Mouse (Mus musculus): ENCODE measurements around the gene Timm17b. TPM values are rescaled to one million over a fixed set of nuclear protein-coding genes. Genes with fewer than 3 reads are reported as not detected.

Timm17b gene
- total and polyA plus RNA-seq, 3 experiments: 33.1 to 76.7 (median 38.8) TPM

DNA sequence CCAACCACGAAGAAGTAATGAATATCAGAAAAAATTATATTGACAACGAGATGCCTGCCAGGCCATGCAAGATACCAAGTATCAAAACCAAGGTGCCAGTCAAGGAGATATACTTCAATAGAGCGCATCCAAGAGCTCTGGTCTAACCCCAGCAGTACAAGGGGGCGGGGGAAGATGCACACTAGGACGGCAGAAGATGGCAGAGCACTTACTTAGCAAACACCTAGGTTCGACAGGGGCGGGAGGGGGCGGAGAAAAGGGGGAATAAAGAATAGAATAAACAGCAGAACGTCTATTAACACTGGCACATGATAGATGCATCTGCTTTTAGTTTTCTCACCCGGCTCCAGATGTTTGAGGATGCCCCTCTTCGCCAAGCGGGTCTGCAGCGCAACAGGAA lies 946 bp upstream of the Timm17b start:
- in situ Hi-C loops (cut with MboI; ENCODE audit: low pct_ligation_motif_present, low pct_unique_long_range_greater_than_20kb, low sequenced_read_pairs): no loop called here
- H3K4me1 ChIP-seq (ENCODE audit: control insufficient read depth in 1 of 2, insufficient read depth in 2 of 2): peaks cover 2 to 11% of the 10 kb centered on the region in 2 experiments; a peak in 3 of 4 replicates
- DNase-seq (ENCODE audit: extremely low read depth): no peak
- peaks cover 8% of the 10 kb centered on the region for H3K79me2 ChIP-seq (replicated peaks; ENCODE audit: control insufficient read depth, extremely low read depth, insufficient read depth, poor library complexity, severe bottlenecking)
- dilution Hi-C loops (cut with MboI; ENCODE audit: extremely low pct_ligation_motif_present, extremely low pct_unique_long_range_greater_than_20kb, low sequenced_read_pairs): no loop called here
- H3K27ac ChIP-seq (ENCODE audit: insufficient read depth, low read depth): peak overlapping the region; percentile 76
- H3K4me2 ChIP-seq (ENCODE audit: insufficient read depth, low read depth, poor library complexity, severe bottlenecking): peak overlapping the region; percentile 60
- peak overlapping the region; percentile 61 to 96 (median 68) for H3K4me3 ChIP-seq (replicated peaks in 1 of 3; ENCODE audit: low read depth in 2 of 3, low read length in 2 of 3, poor library complexity in 1 of 3)
- H3K9me3 ChIP-seq (replicated peaks; ENCODE audit: low read length): no peaks in the 10 kb centered on the region
- H3K36me3 ChIP-seq (replicated peaks in 1 of 2; ENCODE audit: control insufficient read depth in 1 of 2, insufficient read depth in 1 of 2, low read length in 1 of 2): peaks cover 26 to 43% of the 10 kb centered on the region in 2 experiments
- H3K9ac ChIP-seq (ENCODE audit: insufficient read depth, low read depth): peak overlapping the region; percentile 70
- H3K27me3 ChIP-seq (replicated peaks): no peaks in the 10 kb centered on the region
- no peak for TF ChIP-seq BHLHE40 (IDR thresholded peaks at IDR 0.05; ENCODE audit: low read depth, low read length)
- no peak for TF ChIP-seq MXI1 (IDR thresholded peaks at IDR 0.05; ENCODE audit: low read depth, low read length)
- no peak for TF ChIP-seq TBP (conservative IDR thresholded peaks at IDR 0.05; ENCODE audit: low read depth, low read length)
- no peak for TF ChIP-seq NRF1 (IDR thresholded peaks at IDR 0.05; ENCODE audit: low read depth, low read length)
- TF ChIP-seq MAFK (IDR thresholded peaks at IDR 0.05; ENCODE audit: insufficient replicate concordance, low read length): no peak
- no peak for TF ChIP-seq ETS1 (conservative IDR thresholded peaks at IDR 0.05; ENCODE audit: low read depth, low read length)
- TF ChIP-seq ZNF384 (IDR thresholded peaks at IDR 0.05; ENCODE audit: low read depth, low read length): no peak
- no peak for TF ChIP-seq MEF2A (IDR thresholded peaks at IDR 0.05; ENCODE audit: borderline replicate concordance, low read depth, low read length)
- no peak for TF ChIP-seq MYC (IDR thresholded peaks at IDR 0.05; ENCODE audit: low read depth, low read length)
- TF ChIP-seq ZKSCAN1 (IDR thresholded peaks at IDR 0.05; ENCODE audit: borderline replicate concordance, low read depth, low read length): no peak
- TF ChIP-seq ZC3H11A (IDR thresholded peaks at IDR 0.05; ENCODE audit: low read depth, low read length): no peak
- no peak for TF ChIP-seq E2F4 (IDR thresholded peaks at IDR 0.05; ENCODE audit: insufficient replicate concordance, low read depth, low read length)
- TF ChIP-seq IRF4 (IDR thresholded peaks at IDR 0.05; ENCODE audit: low read depth, low read length): no peak
- no peak for TF ChIP-seq TCF12 (IDR thresholded peaks at IDR 0.05; ENCODE audit: low read depth, low read length)
- TF ChIP-seq POLR2AphosphoS2 (IDR thresholded peaks at IDR 0.05; ENCODE audit: low read depth, low read length): no peak
- no peak for TF ChIP-seq ZMIZ1 (IDR thresholded peaks at IDR 0.05; ENCODE audit: low read depth, low read length)
- TF ChIP-seq HCFC1 (IDR thresholded peaks at IDR 0.05; ENCODE audit: low read depth, low read length): no peak
- TF ChIP-seq PAX5 (IDR thresholded peaks at IDR 0.05; ENCODE audit: low read length): no peak
- TF ChIP-seq JUND (conservative IDR thresholded peaks at IDR 0.05; ENCODE audit: low read depth, low read length): no peak
- no peak for TF ChIP-seq ELF1 (IDR thresholded peaks at IDR 0.05; ENCODE audit: low read depth, low read length)

DNA sequence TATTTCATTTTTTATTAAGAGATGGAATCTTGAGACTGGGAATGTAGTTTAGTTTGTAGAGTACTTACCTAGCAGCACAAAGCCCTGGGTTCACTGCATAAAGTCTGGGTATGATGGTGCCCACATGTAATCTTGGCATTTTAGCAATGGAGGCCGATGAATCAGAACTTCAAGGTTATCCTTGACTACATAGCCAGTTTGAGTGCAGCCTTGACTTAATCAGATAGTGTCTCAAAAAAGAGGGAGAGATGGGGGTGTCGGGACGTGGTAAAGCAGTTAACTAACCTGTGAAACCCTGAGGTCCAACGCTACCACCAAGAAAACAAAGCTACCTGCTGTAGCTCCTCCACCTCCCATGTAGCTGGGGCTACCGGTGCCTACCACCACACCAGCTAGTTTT lies 5.3 kb downstream of the Timm17b start:
- Histone ChIP-seq H3K36me3 (replicated peaks in 1 of 2; ENCODE audit: control insufficient read depth in 1 of 2, insufficient read depth in 1 of 2, low read length in 1 of 2) (peaks cover 20 to 39% of the 10 kb centered on the region in 2 experiments), H3K79me2 (replicated peaks; ENCODE audit: control insufficient read depth, extremely low read depth, insufficient read depth, poor library complexity, severe bottlenecking) (no peaks in the 10 kb centered on the region), H3K9me3 (replicated peaks; ENCODE audit: low read length) (no peaks in the 10 kb centered on the region), H3K4me3 (replicated peaks in 1 of 3; ENCODE audit: low read depth in 2 of 3, low read length in 2 of 3, poor library complexity in 1 of 3) (no peak overlapping the region), H3K27me3 (replicated peaks) (no peaks in the 10 kb centered on the region), H3K4me2 (ENCODE audit: insufficient read depth, low read depth, poor library complexity, severe bottlenecking) (no peak overlapping the region), H3K9ac (ENCODE audit: insufficient read depth, low read depth) (no peak overlapping the region), H3K27ac (ENCODE audit: insufficient read depth, low read depth) (no peak overlapping the region), H3K4me1 (ENCODE audit: control insufficient read depth in 1 of 2, insufficient read depth in 2 of 2) (peaks cover 0 to 4% of the 10 kb centered on the region in 2 experiments; a peak in 1 of 4 replicates)
- in situ Hi-C loops (cut with MboI; ENCODE audit: low pct_ligation_motif_present, low pct_unique_long_range_greater_than_20kb, low sequenced_read_pairs): loop anchor here (25.0 kb wide), 1 partner anchor 208 kb away; no protein-coding TSS in a partner anchor
- TF ChIP-seq EP300 (IDR thresholded peaks at IDR 0.05; ENCODE audit: low read length): no peak
- no peak for TF ChIP-seq NRF1 (IDR thresholded peaks at IDR 0.05; ENCODE audit: low read depth, low read length)
- TF ChIP-seq ZMIZ1 (IDR thresholded peaks at IDR 0.05; ENCODE audit: low read depth, low read length): no peak
- no peak for TF ChIP-seq MEF2A (IDR thresholded peaks at IDR 0.05; ENCODE audit: borderline replicate concordance, low read depth, low read length)
- DNase-seq (ENCODE audit: extremely low read depth): no peak
- dilution Hi-C loops (cut with MboI; ENCODE audit: extremely low pct_ligation_motif_present, extremely low pct_unique_long_range_greater_than_20kb, low sequenced_read_pairs): no loop called here

Data from CH12.LX (cell line).